Mouse (Mus musculus) kidney, postnatal 25 days (tissue): ENCODE measurements at regions not wholly inside any gene's neighbourhood (a gene's known extent, or its start where the extent isn't known, plus 50 kb on each side); places are given as distances from the start of the nearest gene placed in this dataset.

Experiments
- DNase-seq, 2 experiments: peaks; one replicate each; pipeline ENCODE4 v3.0.0; 2021; ENCODE audit warnings: mixed read lengths in 2 of 2

DNA sequence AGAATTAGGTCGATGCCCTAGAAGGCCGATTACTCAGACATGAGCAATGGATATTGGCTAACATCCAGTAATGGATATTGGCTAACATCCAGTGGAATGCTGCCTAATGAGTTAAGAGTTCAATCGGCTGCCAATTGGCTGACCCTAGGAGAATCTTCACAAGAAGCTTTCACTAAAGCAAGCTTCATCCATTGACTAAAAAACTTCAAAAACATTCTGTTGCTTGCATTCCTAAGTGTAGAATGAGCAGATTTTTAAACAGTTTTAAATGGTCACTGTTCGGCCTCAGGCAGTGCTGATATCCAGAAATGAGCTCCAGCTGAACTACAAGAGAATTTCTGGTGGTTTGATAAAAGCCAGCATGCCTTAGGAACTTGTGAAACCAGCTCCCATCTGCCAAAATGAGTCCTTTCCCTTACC is 56.8 kb upstream of the Cenpe start:
- DNase-seq: peak in 1 of 2 experiments; percentile 41
